Comparison of ENCODE assay signal across 13 mouse cellular contexts in genomic region chr12:118661575-118661974, GRCm38 (mm10).
DNase-seq lines count a peak whose midpoint lies in the region; ATAC-seq and TF ChIP-seq lines count a peak whose summit lies in the region.
"Had no signal": no experiment of that assay in that cellular context is flagged by ENCODE, and none has a peak within 500 bp of the region (broad histone marks: within the 10 kb centered on the region; RNA-seq: fewer than 3 reads in every experiment).

No protein-coding gene starts in this region.

- no peak for TF ChIP-seq EP300 in CH12.LX (IDR thresholded peaks at IDR 0.05; ENCODE audit: low read length)

- no peaks in the 10 kb centered on the region for H3K79me2 ChIP-seq in CH12.LX (replicated peaks; ENCODE audit: control insufficient read depth, extremely low read depth, insufficient read depth, poor library complexity, severe bottlenecking)

- no peak overlapping the region for H3K4me2 ChIP-seq in CH12.LX (ENCODE audit: insufficient read depth, low read depth, poor library complexity, severe bottlenecking)
- H3K4me2 ChIP-seq in hindbrain, embryonic 11.5 days (replicated peaks; ENCODE audit: low read depth, low read length): no peak overlapping the region
- H3K4me2 ChIP-seq in midbrain, embryonic 14.5 days (ENCODE audit: low read length): peak overlapping the region; percentile 33
- H3K4me2 ChIP-seq: lung, embryonic 14.5 days had no signal

- no peak overlapping the region for H3K27ac ChIP-seq in CH12.LX (ENCODE audit: insufficient read depth, low read depth)
- H3K27ac ChIP-seq in hindbrain, embryonic 11.5 days (ENCODE audit: low read depth, low read length): no peak overlapping the region
- no peak overlapping the region for H3K27ac ChIP-seq in midbrain, embryonic 14.5 days (replicated peaks; ENCODE audit: low read depth, low read length)

- WGBS in hindbrain, embryonic 11.5 days: 12% methylated on average over 9 of the region's 9 CpGs
- 3% methylated on average over 9 of the region's 9 CpGs for whole genome bisulfite sequencing in midbrain, embryonic 14.5 days

- no peak overlapping the region for H3K4me3 ChIP-seq in CH12.LX (replicated peaks in 1 of 3; ENCODE audit: low read depth in 2 of 3, low read length in 2 of 3, poor library complexity in 1 of 3)
- H3K4me3 ChIP-seq in hindbrain, embryonic 11.5 days (ENCODE audit: low read depth, low read length): no peak overlapping the region
- no peak overlapping the region for H3K4me3 ChIP-seq in midbrain, embryonic 14.5 days (replicated peaks; ENCODE audit: low read depth, low read length)

- dilution Hi-C loops in CH12.LX (cut with MboI; ENCODE audit: extremely low pct_ligation_motif_present, extremely low pct_unique_long_range_greater_than_20kb, low sequenced_read_pairs): no loop called here

- no peaks in the 10 kb centered on the region for H3K9me3 ChIP-seq in CH12.LX (replicated peaks; ENCODE audit: low read length)
- no peaks in the 10 kb centered on the region for H3K9me3 ChIP-seq in hindbrain, embryonic 11.5 days (ENCODE audit: control insufficient read depth, low read length)
- H3K9me3 ChIP-seq in midbrain, embryonic 14.5 days (ENCODE audit: control insufficient read depth, low read length): no peaks in the 10 kb centered on the region

- in situ Hi-C loops in CH12.LX (cut with MboI; ENCODE audit: low pct_ligation_motif_present, low pct_unique_long_range_greater_than_20kb, low sequenced_read_pairs): no loop called here

- no peaks in the 10 kb centered on the region for H3K36me3 ChIP-seq in CH12.LX (replicated peaks in 1 of 2; ENCODE audit: control insufficient read depth in 1 of 2, insufficient read depth in 1 of 2, low read length in 1 of 2)
- no peaks in the 10 kb centered on the region for H3K36me3 ChIP-seq in hindbrain, embryonic 11.5 days (ENCODE audit: control insufficient read depth, insufficient read depth, low read length)
- no peaks in the 10 kb centered on the region for H3K36me3 ChIP-seq in midbrain, embryonic 14.5 days (ENCODE audit: control insufficient read depth, insufficient read depth, low read length)

- TF ChIP-seq POLR2A in CH12.LX (IDR thresholded peaks at IDR 0.05; ENCODE audit: low read depth, low read length): no peak

- no peaks in the 10 kb centered on the region for H3K27me3 ChIP-seq in CH12.LX (replicated peaks)
- H3K27me3 ChIP-seq in hindbrain, embryonic 11.5 days (ENCODE audit: control insufficient read depth, insufficient read depth, low read length): peaks cover 29% of the 10 kb centered on the region
- H3K27me3 ChIP-seq in midbrain, embryonic 14.5 days (ENCODE audit: control insufficient read depth, insufficient read depth, low read length): peaks cover 54% of the 10 kb centered on the region

- peak; percentile 79 for ATAC-seq in hindbrain, embryonic 11.5 days (ENCODE audit: low FRiP score)
- peak; percentile 70 for ATAC-seq in midbrain, embryonic 14.5 days (ENCODE audit: low FRiP score, low TSS enrichment)
- no peak for ATAC-seq in inflammation-experienced regulatory T-cells, adult 6 months

- TF ChIP-seq RAD21 in CH12.LX (IDR thresholded peaks at IDR 0.05; ENCODE audit: low read depth, low read length): no peak

- TF ChIP-seq CTCF in CH12.LX (conservative IDR thresholded peaks at IDR 0.05 in 1 of 2, IDR thresholded peaks at IDR 0.05 in 1 of 2; ENCODE audit: low read depth in 2 of 2, low read length in 2 of 2): no peak

- H3K9ac ChIP-seq in CH12.LX (ENCODE audit: insufficient read depth, low read depth): no peak overlapping the region
- H3K9ac ChIP-seq in hindbrain, embryonic 11.5 days (ENCODE audit: low read depth, low read length): no peak overlapping the region
- H3K9ac ChIP-seq in midbrain, embryonic 14.5 days (replicated peaks; ENCODE audit: low read length): no peak overlapping the region
- H3K9ac ChIP-seq: lung, embryonic 14.5 days had no signal

- H3K4me1 ChIP-seq in CH12.LX (ENCODE audit: control insufficient read depth in 1 of 2, insufficient read depth in 2 of 2): peaks cover 0 to 7% of the 10 kb centered on the region in 2 experiments; a peak in 2 of 4 replicates
- no peaks in the 10 kb centered on the region for H3K4me1 ChIP-seq in hindbrain, embryonic 11.5 days (replicated peaks; ENCODE audit: control insufficient read depth, insufficient read depth, low read length)
- H3K4me1 ChIP-seq in midbrain, embryonic 14.5 days (ENCODE audit: control insufficient read depth, insufficient read depth, low read length): peaks cover 13% of the 10 kb centered on the region

- DNase-seq in CH12.LX (ENCODE audit: extremely low read depth): peak; percentile 8
- DNase-seq in embryo, embryonic 9.5 days (ENCODE audit: extremely low spot score): peak; percentile 37
- DNase-seq in hindbrain, embryonic 11.5 days (ENCODE audit: low spot score): peak; percentile 50
- peak; percentile 57 for DNase-seq in midbrain, embryonic 14.5 days
- DNase-seq in frontal cortex, postnatal 14 days (ENCODE audit: low spot score in 2 of 2): no peak
- no peak for DNase-seq in left cerebral cortex, adult 18-20 months (ENCODE audit: low spot score in 2 of 2)
- DNase-seq in layer of hippocampus, adult 18-20 months (ENCODE audit: low spot score in 2 of 2): no peak
- DNase-seq: adrenal gland, postnatal 10 days; cerebellum, adult 9-11 months; kidney, adult 2 months; lung, embryonic 14.5 days; thymus, postnatal 4 days had no signal

TF ChIP-seq in CH12.LX, 34 proteins besides CTCF, POLR2A, EP300 and RAD21:
- TF ChIP-seq NRF1 (IDR thresholded peaks at IDR 0.05; ENCODE audit: low read depth, low read length) (no peak), KAT2A (IDR thresholded peaks at IDR 0.05; ENCODE audit: insufficient replicate concordance, low read length) (no peak), ZNF384 (IDR thresholded peaks at IDR 0.05; ENCODE audit: low read depth, low read length) (no peak), POLR2AphosphoS2 (IDR thresholded peaks at IDR 0.05; ENCODE audit: low read depth, low read length) (no peak), MAX (IDR thresholded peaks at IDR 0.05; ENCODE audit: low read length) (no peak), BHLHE40 (IDR thresholded peaks at IDR 0.05; ENCODE audit: low read depth, low read length) (no peak), USF1 (IDR thresholded peaks at IDR 0.05; ENCODE audit: low read depth, low read length) (no peak), HCFC1 (IDR thresholded peaks at IDR 0.05; ENCODE audit: low read depth, low read length) (no peak)

Comparison
In these comparisons a context has a peak if more than half of its experiments do, and no peak if none do; other contexts are left out.
1. DNase-seq: peak in CH12.LX (single experiment), embryo, embryonic 9.5 days (single experiment), hindbrain, embryonic 11.5 days (single experiment) and midbrain, embryonic 14.5 days (single experiment); none in frontal cortex, postnatal 14 days (0 of 2), left cerebral cortex, adult 18-20 months (0 of 2) and layer of hippocampus, adult 18-20 months (0 of 2).